Mouse (Mus musculus) common myeloid progenitor, adult 5-6 weeks (primary cell): ENCODE measurements at regions not wholly inside any gene's neighbourhood (a gene's known extent, or its start where the extent isn't known, plus 50 kb on each side); places are given as distances from the start of the nearest gene placed in this dataset.

Experiments
- ATAC-seq: replicated peaks from 2 replicates; pipeline ENCODE4 v1.8.0; 2016; ENCODE audit warnings: low read depth, mild to moderate bottlenecking, moderate TSS enrichment, inconsistent platforms; ENCODE audit not compliant: poor library complexity, severe bottlenecking

GRCm38 (mm10) chr10:72533859-72534258 is 120.8 kb upstream of the Zwint start:
- no peak for ATAC-seq

- no peak for ATAC-seq
Observed at GRCm38 (mm10) chr10:72549564-72549963, 105.1 kb upstream of the Zwint start.

GRCm38 (mm10) chr10:72551561-72551960 is 103.1 kb upstream of the Zwint start:
- no peak for ATAC-seq

DNA sequence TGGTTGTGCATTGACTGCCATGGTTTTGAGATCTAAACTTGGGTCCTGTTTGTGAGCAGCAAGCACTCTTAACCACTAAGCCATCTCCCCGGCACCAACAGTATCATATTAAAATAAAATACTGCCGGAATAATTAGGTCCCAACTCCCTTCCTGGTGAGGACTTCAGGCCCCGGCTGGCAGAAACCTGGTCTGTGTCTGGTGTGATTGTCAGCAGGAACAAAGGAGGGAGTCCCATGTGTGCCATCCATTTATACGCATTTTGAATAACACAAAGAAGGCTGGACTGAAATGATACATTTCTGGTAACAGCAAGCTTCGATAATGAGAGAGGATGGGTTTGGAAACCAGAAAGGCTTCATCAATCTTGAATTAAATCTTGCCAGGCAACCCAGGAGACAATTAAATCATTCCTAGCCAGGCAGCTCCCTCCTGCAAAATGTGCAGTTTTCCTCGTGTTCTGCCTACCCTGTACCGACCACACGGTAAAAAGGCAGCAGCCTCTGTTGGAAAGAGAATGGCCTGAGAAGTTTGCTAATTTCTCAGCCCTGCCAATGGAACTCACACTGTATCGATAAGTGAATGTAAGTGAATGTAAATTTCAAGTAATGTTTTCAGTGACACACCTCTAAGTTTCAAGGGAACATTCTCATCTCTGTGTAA is 80.5 kb upstream of the Zwint start:
- no peak for ATAC-seq

DNA sequence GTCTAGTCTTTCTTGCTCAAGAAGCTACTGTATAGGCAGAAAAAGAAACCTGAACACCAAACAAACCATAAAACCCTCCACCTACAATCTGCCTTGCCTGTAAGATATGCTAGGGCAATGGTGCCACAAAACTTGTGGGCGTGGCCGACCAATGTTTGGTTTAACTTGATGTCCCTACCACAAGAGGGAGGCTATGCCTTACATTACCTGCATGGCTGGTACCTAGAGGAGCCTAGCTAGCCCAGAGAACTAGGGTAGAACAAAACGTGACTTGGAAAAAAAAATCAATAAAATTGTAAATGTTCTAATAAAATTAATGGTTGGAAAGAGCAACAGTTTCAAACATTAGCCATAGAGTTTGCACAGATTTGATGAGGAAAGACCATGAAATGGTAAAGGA is 76.9 kb upstream of the Zwint start:
- no peak for ATAC-seq

DNA sequence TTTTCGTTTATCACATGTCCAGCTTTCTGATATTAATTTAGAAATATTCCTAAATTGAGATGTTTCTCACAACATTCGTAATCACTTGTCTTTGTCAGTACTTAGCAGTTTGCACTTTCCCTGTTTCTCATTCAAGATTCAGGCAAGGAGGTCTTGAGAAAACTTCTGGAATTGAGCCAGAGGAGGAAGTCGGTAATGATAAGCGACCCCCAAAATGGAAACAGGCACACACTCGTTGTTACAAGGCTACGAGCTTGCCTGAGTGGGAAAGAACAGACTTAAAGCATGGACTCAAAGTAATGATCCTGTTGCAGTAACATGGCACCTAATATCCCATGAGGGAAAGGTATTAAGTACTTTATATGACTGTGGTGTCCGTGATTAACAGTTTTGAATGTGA is 76.1 kb upstream of the Zwint start:
- no peak for ATAC-seq

DNA sequence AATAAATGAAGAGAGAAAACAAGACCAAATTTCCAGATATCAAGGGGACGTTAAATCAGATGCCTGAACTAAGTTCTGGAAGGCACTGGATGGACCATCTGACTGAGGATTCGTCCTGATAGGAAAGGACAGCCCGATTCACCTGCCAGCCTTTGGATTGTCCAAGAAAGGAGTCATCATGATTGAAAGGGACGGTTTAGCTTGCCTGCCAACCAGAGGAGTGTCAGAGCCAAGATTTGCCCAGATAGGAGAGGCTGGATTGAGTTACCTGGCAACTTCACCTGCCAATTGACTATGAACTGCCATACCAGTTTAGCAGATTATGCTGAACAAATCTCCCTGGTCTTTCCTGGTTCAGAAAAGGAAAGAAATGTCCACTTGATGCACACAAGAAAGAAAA is 73.3 kb upstream of the Zwint start:
- no peak for ATAC-seq

- no peak for ATAC-seq
Observed at GRCm38 (mm10) chr10:72588561-72588960, 66.1 kb upstream of the Zwint start.

DNA sequence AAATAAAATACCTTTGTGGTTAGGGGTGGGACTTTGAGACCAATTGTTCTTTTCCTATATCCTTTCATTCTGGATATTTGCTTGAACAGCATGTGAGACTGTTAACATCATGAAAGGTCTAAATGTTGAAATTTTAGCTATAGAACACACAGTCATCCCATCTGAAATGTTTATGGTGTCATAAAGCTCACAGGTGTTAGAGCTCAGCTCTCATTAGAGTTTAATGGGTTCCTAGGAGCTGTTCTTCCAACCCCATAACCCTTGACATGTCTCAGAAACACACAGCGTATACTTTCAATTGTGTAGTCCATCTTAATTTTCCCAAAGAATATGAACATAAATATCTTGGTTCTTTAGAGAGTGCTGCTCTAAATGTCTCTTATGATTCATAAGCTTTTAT is 61.6 kb upstream of the Zwint start:
- ATAC-seq: no peak
